Mouse (Mus musculus): ENCODE results near the gene Kcnh4. TPM values are rescaled to one million over a fixed set of nuclear protein-coding genes. Genes with fewer than 3 reads are reported as not detected.

Kcnh4 gene
- polyA plus RNA-seq, 1 experiment from 2014 or later = 0.41 TPM

DNA sequence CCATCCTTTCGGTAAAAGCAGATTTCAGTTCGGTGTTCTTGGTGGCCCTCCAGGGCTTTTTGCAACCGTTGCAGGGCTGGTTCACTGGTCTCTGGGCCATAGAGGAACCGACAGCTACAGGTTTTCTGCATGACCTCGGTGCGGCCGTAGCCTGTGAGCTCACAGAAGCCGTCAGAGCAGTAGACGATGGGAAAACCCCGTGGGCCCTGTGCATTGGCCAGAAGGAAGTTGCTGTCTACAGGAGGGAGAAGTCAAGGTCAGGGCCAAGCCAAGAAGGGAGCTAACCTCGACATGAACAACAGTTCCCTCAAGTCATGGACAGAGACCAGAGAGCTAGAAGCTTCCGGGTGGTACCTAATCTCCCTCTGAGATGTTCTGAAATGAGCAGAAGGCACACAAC, 2.2 kb downstream of the Kcnh4 start:
- no peak for DNase-seq (ENCODE audit: low spot score)
- H3K4me1 ChIP-seq (replicated peaks; ENCODE audit: control insufficient read depth, insufficient read depth, low read length) = peaks cover 10% of the 10 kb centered on the region
- H3K4me3 ChIP-seq (ENCODE audit: low read depth, low read length) = no peak overlapping the region
- no peaks in the 10 kb centered on the region for H3K36me3 ChIP-seq (ENCODE audit: control insufficient read depth, insufficient read depth, low read length)
- 84% methylated on average over 12 of the region's 12 CpGs for WGBS
- H3K9me3 ChIP-seq (ENCODE audit: control insufficient read depth, low read length) = no peaks in the 10 kb centered on the region
- H3K27me3 ChIP-seq (replicated peaks; ENCODE audit: control insufficient read depth, insufficient read depth, low read length) = peaks cover 37% of the 10 kb centered on the region
- no peak overlapping the region for H3K4me2 ChIP-seq (ENCODE audit: low read length)
- no peak overlapping the region for H3K27ac ChIP-seq (ENCODE audit: low read depth)
- H3K9ac ChIP-seq (ENCODE audit: low read length) = no peak overlapping the region
- no peak for ATAC-seq (replicated peaks; ENCODE audit: low FRiP score, low TSS enrichment, low read depth)

DNA sequence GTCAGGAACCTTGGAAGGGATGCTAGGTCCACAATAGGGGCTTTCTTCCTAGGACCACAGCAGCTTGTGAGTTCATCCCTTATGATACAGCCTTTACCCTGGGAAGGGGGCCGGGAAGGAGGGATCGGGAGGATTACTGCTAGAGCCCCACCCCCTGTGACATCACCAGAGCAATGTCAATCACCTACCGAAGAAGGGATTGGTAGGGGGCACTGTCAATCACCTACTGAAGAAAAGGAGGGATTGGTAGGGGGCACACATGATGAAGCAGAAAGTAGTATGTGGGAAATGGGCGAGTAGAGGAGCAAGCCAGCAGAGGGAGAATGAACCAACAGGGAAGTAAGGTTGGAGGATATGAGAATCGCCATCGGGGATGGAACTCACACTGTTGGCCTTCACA, 3.3 kb downstream of the Kcnh4 start:
- H3K36me3 ChIP-seq (ENCODE audit: control insufficient read depth, insufficient read depth, low read length) = no peaks in the 10 kb centered on the region
- no peak for ATAC-seq (replicated peaks; ENCODE audit: low FRiP score, low TSS enrichment, low read depth)
- no peak overlapping the region for H3K9ac ChIP-seq (ENCODE audit: low read length)
- no peak overlapping the region for H3K4me2 ChIP-seq (ENCODE audit: low read length)
- no peaks in the 10 kb centered on the region for H3K9me3 ChIP-seq (ENCODE audit: control insufficient read depth, low read length)
- 71% methylated on average over 6 of the region's 6 CpGs for WGBS
- H3K27me3 ChIP-seq (replicated peaks; ENCODE audit: control insufficient read depth, insufficient read depth, low read length) = peaks cover 37% of the 10 kb centered on the region
- peaks cover 10% of the 10 kb centered on the region for H3K4me1 ChIP-seq (replicated peaks; ENCODE audit: control insufficient read depth, insufficient read depth, low read length)
- H3K27ac ChIP-seq (ENCODE audit: low read depth) = no peak overlapping the region
- DNase-seq (ENCODE audit: low spot score) = no peak
- H3K4me3 ChIP-seq (ENCODE audit: low read depth, low read length) = no peak overlapping the region

DNA sequence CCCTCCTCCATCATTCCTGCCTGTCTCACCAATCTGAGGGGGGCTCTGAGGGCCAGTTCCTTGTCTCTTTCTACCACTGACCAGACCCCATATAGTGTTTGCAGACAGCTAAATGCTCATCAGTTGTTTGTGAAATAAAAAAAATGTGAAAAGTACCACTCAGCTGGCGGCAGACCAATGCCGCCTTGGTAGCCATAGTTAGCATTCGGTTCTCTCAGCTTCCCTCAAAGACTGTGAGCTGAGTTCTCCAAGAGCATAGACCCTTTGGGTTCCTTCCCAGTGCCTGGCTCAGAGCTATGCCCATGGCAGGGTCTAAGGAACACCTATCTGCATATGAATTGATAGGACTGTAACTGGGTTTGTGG, 5.1 kb downstream of the Kcnh4 start:
- WGBS = 82% methylated on average over 3 of the region's 3 CpGs
- DNase-seq (ENCODE audit: low spot score) (no peak), ATAC-seq (replicated peaks; ENCODE audit: low FRiP score, low TSS enrichment, low read depth) (no peak)
- H3K27me3 ChIP-seq (replicated peaks; ENCODE audit: control insufficient read depth, insufficient read depth, low read length) = peaks cover 25% of the 10 kb centered on the region
- H3K9me3 ChIP-seq (ENCODE audit: control insufficient read depth, low read length) = no peaks in the 10 kb centered on the region
- no peak overlapping the region for H3K9ac ChIP-seq (ENCODE audit: low read length)
- H3K4me2 ChIP-seq (ENCODE audit: low read length) = no peak overlapping the region
- no peak overlapping the region for H3K27ac ChIP-seq (ENCODE audit: low read depth)
- no peaks in the 10 kb centered on the region for H3K36me3 ChIP-seq (ENCODE audit: control insufficient read depth, insufficient read depth, low read length)
- no peak overlapping the region for H3K4me3 ChIP-seq (ENCODE audit: low read depth, low read length)
- H3K4me1 ChIP-seq (replicated peaks; ENCODE audit: control insufficient read depth, insufficient read depth, low read length) = peaks cover 8% of the 10 kb centered on the region

DNA sequence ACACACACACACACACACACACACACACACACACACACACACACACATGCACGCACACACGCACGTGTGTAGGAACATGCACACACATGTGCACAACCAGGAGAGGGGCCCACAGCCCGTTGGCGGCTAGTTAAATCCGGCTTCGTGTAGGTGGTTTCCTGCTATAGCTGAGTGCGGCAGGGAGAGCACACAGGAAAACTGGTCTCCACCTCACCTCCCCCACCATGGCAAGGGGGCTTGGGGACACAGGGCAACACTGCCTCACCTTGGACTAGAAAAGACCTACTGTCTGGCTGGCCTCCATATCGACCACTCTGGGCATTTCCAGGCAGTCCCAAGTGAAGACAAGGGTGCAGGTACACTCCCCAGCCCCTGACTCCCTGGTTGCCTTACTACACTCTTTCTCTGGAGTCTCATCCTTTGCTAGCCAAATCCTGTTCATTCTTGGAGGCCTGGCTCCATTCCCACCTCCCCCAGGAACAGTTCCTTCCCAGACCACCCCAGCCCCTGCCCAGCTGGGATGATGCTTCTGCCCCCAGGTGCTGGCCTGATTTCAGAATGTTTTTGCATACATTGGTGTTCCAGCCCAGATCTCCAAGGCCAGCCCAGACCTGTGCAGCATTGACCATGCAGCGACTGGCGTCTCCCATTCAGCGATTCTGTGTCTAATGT, 5.6 kb downstream of the Kcnh4 start:
- H3K4me3 ChIP-seq (ENCODE audit: low read depth, low read length) = no peak overlapping the region
- H3K27me3 ChIP-seq (replicated peaks; ENCODE audit: control insufficient read depth, insufficient read depth, low read length) = peaks cover 24% of the 10 kb centered on the region
- no peak overlapping the region for H3K4me2 ChIP-seq (ENCODE audit: low read length)
- DNase-seq (ENCODE audit: low spot score) (no peak), ATAC-seq (replicated peaks; ENCODE audit: low FRiP score, low TSS enrichment, low read depth) (no peak)
- H3K4me1 ChIP-seq (replicated peaks; ENCODE audit: control insufficient read depth, insufficient read depth, low read length) = peaks cover 3% of the 10 kb centered on the region; the same call in 1 of the 2 replicates
- H3K27ac ChIP-seq (ENCODE audit: low read depth) = no peak overlapping the region
- H3K36me3 ChIP-seq (ENCODE audit: control insufficient read depth, insufficient read depth, low read length) = no peaks in the 10 kb centered on the region
- H3K9ac ChIP-seq (ENCODE audit: low read length) = no peak overlapping the region
- no peaks in the 10 kb centered on the region for H3K9me3 ChIP-seq (ENCODE audit: control insufficient read depth, low read length)
- WGBS = 85% methylated on average over 12 of the region's 12 CpGs

DNA sequence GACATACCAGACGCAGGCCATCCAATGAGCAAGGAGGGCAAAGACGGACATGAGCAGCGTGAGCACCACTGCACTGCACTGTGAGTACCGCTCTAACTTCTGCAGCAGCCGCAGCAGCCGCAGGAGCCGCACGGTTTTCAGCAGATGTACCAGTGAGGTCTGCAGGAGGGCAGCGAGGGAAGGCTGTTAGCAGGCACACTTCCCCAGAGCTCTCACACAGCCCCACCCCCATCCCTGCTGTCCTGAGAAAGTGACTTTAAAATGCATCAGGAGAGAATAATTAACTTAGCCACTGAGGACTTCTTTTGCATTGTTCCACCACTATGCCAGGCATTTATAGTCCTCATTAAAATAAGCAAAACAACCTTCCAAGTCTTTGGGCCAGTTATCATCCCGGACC, 7.4 kb downstream of the Kcnh4 start:
- Histone ChIP-seq H3K27ac (ENCODE audit: low read depth) (no peak overlapping the region), H3K27me3 (replicated peaks; ENCODE audit: control insufficient read depth, insufficient read depth, low read length) (peaks cover 14% of the 10 kb centered on the region; the same call in 1 of the 2 replicates), H3K36me3 (ENCODE audit: control insufficient read depth, insufficient read depth, low read length) (no peaks in the 10 kb centered on the region), H3K9ac (ENCODE audit: low read length) (no peak overlapping the region), H3K4me3 (ENCODE audit: low read depth, low read length) (no peak overlapping the region), H3K9me3 (ENCODE audit: control insufficient read depth, low read length) (no peaks in the 10 kb centered on the region), H3K4me1 (replicated peaks; ENCODE audit: control insufficient read depth, insufficient read depth, low read length) (no peaks in the 10 kb centered on the region), H3K4me2 (ENCODE audit: low read length) (no peak overlapping the region)
- DNase-seq (ENCODE audit: low spot score) (no peak), ATAC-seq (replicated peaks; ENCODE audit: low FRiP score, low TSS enrichment, low read depth) (no peak)
- WGBS = 25% methylated on average over 9 of the region's 10 CpGs

DNA sequence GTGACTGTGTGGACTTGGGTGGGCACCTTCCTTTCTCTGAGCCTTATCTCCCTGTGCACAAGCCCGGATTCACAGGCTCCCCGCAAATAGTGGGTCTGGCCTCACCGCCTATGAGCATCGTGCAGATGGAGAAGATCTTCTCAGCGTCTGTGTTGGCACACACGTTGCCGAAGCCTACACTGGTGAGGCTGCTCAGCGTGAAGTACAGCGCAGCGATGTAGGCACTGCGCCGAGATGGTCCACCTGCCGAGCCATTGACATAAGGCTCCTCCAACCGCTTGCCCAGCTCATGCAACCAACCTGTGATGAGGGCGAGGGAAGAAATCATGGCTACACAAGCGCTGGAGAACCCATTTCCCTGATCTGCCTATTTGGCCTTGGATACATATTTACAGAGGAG, 9.6 kb downstream of the Kcnh4 start:
- DNase-seq (ENCODE audit: low spot score) (no peak), ATAC-seq (replicated peaks; ENCODE audit: low FRiP score, low TSS enrichment, low read depth) (no peak)
- Histone ChIP-seq H3K36me3 (ENCODE audit: control insufficient read depth, insufficient read depth, low read length) (no peaks in the 10 kb centered on the region), H3K4me2 (ENCODE audit: low read length) (no peak overlapping the region), H3K9ac (ENCODE audit: low read length) (no peak overlapping the region), H3K27ac (ENCODE audit: low read depth) (no peak overlapping the region), H3K9me3 (ENCODE audit: control insufficient read depth, low read length) (no peaks in the 10 kb centered on the region), H3K4me1 (replicated peaks; ENCODE audit: control insufficient read depth, insufficient read depth, low read length) (no peaks in the 10 kb centered on the region), H3K27me3 (replicated peaks; ENCODE audit: control insufficient read depth, insufficient read depth, low read length) (peaks cover 14% of the 10 kb centered on the region; the same call in 1 of the 2 replicates), H3K4me3 (ENCODE audit: low read depth, low read length) (no peak overlapping the region)
- 90% methylated on average over 16 of the region's 16 CpGs for WGBS

DNA sequence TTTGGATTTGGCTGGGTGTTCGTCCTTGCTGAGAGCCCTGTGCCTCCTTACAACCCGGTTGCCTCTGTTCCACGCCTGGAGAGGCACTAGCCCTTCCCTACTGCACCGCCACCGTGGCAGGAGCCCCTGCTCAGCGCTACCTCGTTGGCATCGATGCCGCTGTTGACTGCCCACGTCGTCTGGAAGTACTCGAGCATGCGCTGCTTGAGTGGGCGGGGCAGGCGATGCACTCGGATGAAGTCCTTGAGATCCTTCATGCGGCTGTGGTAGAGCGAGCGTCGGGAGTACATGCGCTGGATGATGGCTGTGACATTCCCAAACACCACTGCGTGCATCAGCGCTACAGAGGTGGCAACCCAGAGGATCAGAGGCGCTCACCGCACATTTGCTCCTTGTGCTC, 10.3 kb downstream of the Kcnh4 start:
- ATAC-seq (replicated peaks; ENCODE audit: low FRiP score, low TSS enrichment, low read depth) (no peak), DNase-seq (ENCODE audit: low spot score) (no peak)
- H3K4me3 ChIP-seq (ENCODE audit: low read depth, low read length) = no peak overlapping the region
- H3K9me3 ChIP-seq (ENCODE audit: control insufficient read depth, low read length) = no peaks in the 10 kb centered on the region
- no peak overlapping the region for H3K9ac ChIP-seq (ENCODE audit: low read length)
- no peak overlapping the region for H3K27ac ChIP-seq (ENCODE audit: low read depth)
- no peak overlapping the region for H3K4me2 ChIP-seq (ENCODE audit: low read length)
- H3K36me3 ChIP-seq (ENCODE audit: control insufficient read depth, insufficient read depth, low read length) = no peaks in the 10 kb centered on the region
- H3K27me3 ChIP-seq (replicated peaks; ENCODE audit: control insufficient read depth, insufficient read depth, low read length) = peaks cover 14% of the 10 kb centered on the region; the same call in 1 of the 2 replicates
- 38% methylated on average over 25 of the region's 25 CpGs for WGBS
- no peaks in the 10 kb centered on the region for H3K4me1 ChIP-seq (replicated peaks; ENCODE audit: control insufficient read depth, insufficient read depth, low read length)

DNA sequence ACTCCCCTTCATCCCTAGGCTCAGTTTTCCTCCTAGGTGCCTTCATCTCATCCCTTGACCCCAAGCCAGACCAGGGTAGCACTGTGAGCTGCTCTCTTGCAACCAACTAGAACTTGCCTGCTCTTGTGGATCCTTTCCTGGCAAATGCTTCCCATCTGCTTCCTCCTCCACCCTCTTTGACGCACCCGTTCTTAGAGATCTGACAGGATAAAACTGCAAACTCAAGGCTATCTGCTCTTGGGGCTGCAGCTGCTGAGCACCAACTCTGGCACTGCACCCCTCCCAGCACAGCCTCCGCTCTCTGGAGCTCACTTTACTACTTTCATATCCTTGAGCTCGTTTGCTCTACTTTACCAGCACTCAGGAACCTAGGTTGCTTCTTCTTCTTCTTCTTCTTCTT, 11.1 kb downstream of the Kcnh4 start:
- H3K36me3 ChIP-seq (ENCODE audit: control insufficient read depth, insufficient read depth, low read length) = no peaks in the 10 kb centered on the region
- H3K4me3 ChIP-seq (ENCODE audit: low read depth, low read length) = no peak overlapping the region
- H3K9me3 ChIP-seq (ENCODE audit: control insufficient read depth, low read length) = no peaks in the 10 kb centered on the region
- no peak overlapping the region for H3K4me2 ChIP-seq (ENCODE audit: low read length)
- 74% methylated on average over 4 of the region's 4 CpGs for WGBS
- no peak overlapping the region for H3K9ac ChIP-seq (ENCODE audit: low read length)
- H3K4me1 ChIP-seq (replicated peaks; ENCODE audit: control insufficient read depth, insufficient read depth, low read length) = no peaks in the 10 kb centered on the region
- H3K27me3 ChIP-seq (replicated peaks; ENCODE audit: control insufficient read depth, insufficient read depth, low read length) = peaks cover 14% of the 10 kb centered on the region; the same call in 1 of the 2 replicates
- ATAC-seq (replicated peaks; ENCODE audit: low FRiP score, low TSS enrichment, low read depth) = no peak
- no peak for DNase-seq (ENCODE audit: low spot score)
- no peak overlapping the region for H3K27ac ChIP-seq (ENCODE audit: low read depth)

DNA sequence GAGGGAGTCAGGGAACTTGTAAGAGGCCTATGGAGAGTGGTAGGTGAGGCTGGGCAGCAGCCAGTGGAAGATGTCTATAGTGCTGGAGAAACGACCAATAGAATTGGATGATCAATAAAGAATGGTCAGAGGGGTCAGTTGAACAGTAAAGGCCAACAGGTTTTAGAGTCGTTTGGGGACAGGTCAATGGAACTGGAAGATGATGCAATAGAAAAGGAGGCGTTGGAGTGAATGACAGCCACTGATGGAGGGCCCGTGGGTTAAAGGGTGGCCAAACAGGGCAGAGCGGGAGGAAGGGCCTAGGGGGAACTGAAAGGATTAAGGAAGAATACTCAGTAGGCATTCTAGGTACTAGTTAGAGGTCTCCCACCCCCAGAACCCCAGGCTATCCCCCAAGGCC, 12.6 kb downstream of the Kcnh4 start:
- H3K27ac ChIP-seq (ENCODE audit: low read depth) = no peak overlapping the region
- WGBS = 69% methylated on average over 5 of the region's 5 CpGs
- no peaks in the 10 kb centered on the region for H3K36me3 ChIP-seq (ENCODE audit: control insufficient read depth, insufficient read depth, low read length)
- DNase-seq (ENCODE audit: low spot score) (no peak), ATAC-seq (replicated peaks; ENCODE audit: low FRiP score, low TSS enrichment, low read depth) (no peak)
- no peak overlapping the region for H3K9ac ChIP-seq (ENCODE audit: low read length)
- H3K4me2 ChIP-seq (ENCODE audit: low read length) = no peak overlapping the region
- no peaks in the 10 kb centered on the region for H3K9me3 ChIP-seq (ENCODE audit: control insufficient read depth, low read length)
- H3K27me3 ChIP-seq (replicated peaks; ENCODE audit: control insufficient read depth, insufficient read depth, low read length) = peaks cover 9% of the 10 kb centered on the region; the same call in 1 of the 2 replicates
- H3K4me3 ChIP-seq (ENCODE audit: low read depth, low read length) = no peak overlapping the region
- H3K4me1 ChIP-seq (replicated peaks; ENCODE audit: control insufficient read depth, insufficient read depth, low read length) = no peaks in the 10 kb centered on the region
